Mouse (Mus musculus) liver, embryonic 14.5 days (tissue): ENCODE data around the gene Mecp2. TPM values are rescaled to one million over a fixed set of nuclear protein-coding genes. Genes with fewer than 3 reads are reported as not detected.
A peak's percentile ranks its signal among the peaks of the same experiment; 100 is the strongest.

ENCODE experiments used
- ATAC-seq: fragments of 200-750 bp; cut with Nextera tagmentation; 2 replicates; pipeline ENCODE4 v1.8.0; 2017; ENCODE audit warnings: moderate number of reproducible peaks, mild to moderate bottlenecking, moderate library complexity; ENCODE audit not compliant: insufficient read depth
- DNase-seq, 3 experiments: peaks; one replicate each; pipeline ENCODE4 v3.0.0-alpha.2; 2012 to 2013; ENCODE audit warnings: low read depth in 3 of 3, low spot score in 3 of 3
- H3K27ac ChIP-seq: fragments of 300-500 bp; sonication (generic); 2 replicates; pipeline ENCODE4 v1.5.1; 2014; ENCODE audit warnings: moderate library complexity, mild to moderate bottlenecking, control low read depth, inconsistent platforms
- H3K27me3 ChIP-seq: fragments of 300-500 bp; sonication (generic); 2 replicates; pipeline ENCODE4 v1.6.1; 2014; ENCODE audit warnings: mild to moderate bottlenecking, low read length, moderate library complexity; ENCODE audit not compliant: control insufficient read depth, insufficient read depth
- H3K36me3 ChIP-seq: fragments of 300-500 bp; sonication (generic); replicated peaks from 2 replicates; pipeline ENCODE4 v1.6.1; 2014; ENCODE audit warnings: low read depth; ENCODE audit not compliant: control insufficient read depth, insufficient read depth
- H3K4me1 ChIP-seq, 2 experiments: fragments of 200-500 bp in 1 of 2; fragments of 300-500 bp in 1 of 2; sonication (generic) in 1 of 2; replicated peaks; 2 replicates each; pipeline ENCODE4 v1.6.1; 2012 to 2014; ENCODE audit warnings: antibody characterized with exemption in 1 of 2, inconsistent platforms in 1 of 2, low read length in 1 of 2; ENCODE audit not compliant: control insufficient read depth in 2 of 2, insufficient read depth in 2 of 2
- H3K4me2 ChIP-seq: fragments of 300-500 bp; sonication (generic); 2 replicates; pipeline ENCODE4 v1.6.1; 2014; ENCODE audit warnings: low read depth, mild to moderate bottlenecking, control low read depth, moderate library complexity
- H3K4me3 ChIP-seq, 2 experiments: fragments of 200-500 bp in 1 of 2; fragments of 300-500 bp in 1 of 2; sonication (generic) in 1 of 2; 2 replicates each; pipeline ENCODE4 v1.5.1; 2012 to 2014; ENCODE audit warnings: low read depth in 2 of 2, low read length in 2 of 2, mild to moderate bottlenecking in 2 of 2, control low read depth in 1 of 2, inconsistent platforms in 1 of 2, moderate library complexity in 1 of 2; ENCODE audit not compliant: insufficient read depth in 1 of 2
- H3K9ac ChIP-seq: fragments of 300-500 bp; sonication (generic); replicated peaks from 2 replicates; pipeline ENCODE4 v1.6.1; 2014; ENCODE audit warnings: mild to moderate bottlenecking, control low read depth, moderate library complexity
- H3K9me3 ChIP-seq: fragments of 300-500 bp; sonication (generic); 2 replicates; pipeline ENCODE4 v1.6.1; 2016; ENCODE audit warnings: low read length, mixed read lengths; ENCODE audit not compliant: control insufficient read depth
- CTCF ChIP-seq: IDR thresholded peaks from 2 replicates; pipeline ENCODE4 v1.5.1; 2016; ENCODE audit warnings: antibody characterized with exemption, low read depth, control low read depth
- EP300 ChIP-seq: IDR thresholded peaks from 2 replicates; pipeline ENCODE4 v1.6.1; 2016; ENCODE audit warnings: antibody characterized with exemption, low read depth
- WGBS: fragments of 180-500 bp; shearing (Covaris S2); extraction: QIAGEN DNeasy Blood & Tissue Kit; methylation state at CpG from one replicate; pipeline ENCODE4 v1.1.7; 2014; ENCODE audit not compliant: insufficient replicate concordance; 5-methylcytosine and 5-hydroxymethylcytosine counted together
- polyA plus RNA-seq, 2 experiments: library from polyadenylated mRNA; depleted of rRNA in 1 of 2; stranded (reverse) in 1 of 2; unstranded in 1 of 2; fragments of >200 nt; fragmentation: Nextera tagmentation in 1 of 2; extraction: Ambion mirVana in 1 of 2; gene quantifications; 2 replicates each; pipeline versions ENCODE4 v1.2.1 to v1.2.3; 2012 to 2014

Mecp2 gene
- polyA plus RNA-seq, 2 experiments = 3.2 to 4.4 TPM

- ATAC-seq (peak; percentile 50; the same call in 1 of the 2 replicates), DNase-seq (peak; percentile 17 to 42 (median 35))
- H3K4me1 ChIP-seq = no peaks in the 10 kb centered on the region
- TF ChIP-seq EP300 = no peak
- peak; percentile 77 for TF ChIP-seq CTCF
- H3K9ac ChIP-seq = peak overlapping the region; percentile 34; the same call in 1 of the 2 replicates
- H3K9me3 ChIP-seq = no peaks in the 10 kb centered on the region
- 11% methylated on average over 10 of the region's 10 CpGs for WGBS
- no peaks in the 10 kb centered on the region for H3K27me3 ChIP-seq
- H3K36me3 ChIP-seq = no peaks in the 10 kb centered on the region
- peak overlapping the region; percentile 50 for H3K4me2 ChIP-seq
- no peak overlapping the region for H3K27ac ChIP-seq
- H3K4me3 ChIP-seq = peak overlapping the region; percentile 44 to 83
Observed at GRCm38 (mm10) chrX:74115511-74115910, 19.7 kb downstream of the Mecp2 start.

GRCm38 (mm10) chrX:74114036-74114435 is 21.1 kb downstream of the Mecp2 start:
- Histone ChIP-seq H3K4me2 (no peak overlapping the region), H3K27ac (no peak overlapping the region), H3K36me3 (no peaks in the 10 kb centered on the region), H3K4me3 (no peak overlapping the region), H3K27me3 (no peaks in the 10 kb centered on the region), H3K4me1 (no peaks in the 10 kb centered on the region), H3K9ac (no peak overlapping the region), H3K9me3 (no peaks in the 10 kb centered on the region)
- no peak for TF ChIP-seq EP300
- no peak for TF ChIP-seq CTCF
- no peak for ATAC-seq
- DNase-seq = no peak

DNA sequence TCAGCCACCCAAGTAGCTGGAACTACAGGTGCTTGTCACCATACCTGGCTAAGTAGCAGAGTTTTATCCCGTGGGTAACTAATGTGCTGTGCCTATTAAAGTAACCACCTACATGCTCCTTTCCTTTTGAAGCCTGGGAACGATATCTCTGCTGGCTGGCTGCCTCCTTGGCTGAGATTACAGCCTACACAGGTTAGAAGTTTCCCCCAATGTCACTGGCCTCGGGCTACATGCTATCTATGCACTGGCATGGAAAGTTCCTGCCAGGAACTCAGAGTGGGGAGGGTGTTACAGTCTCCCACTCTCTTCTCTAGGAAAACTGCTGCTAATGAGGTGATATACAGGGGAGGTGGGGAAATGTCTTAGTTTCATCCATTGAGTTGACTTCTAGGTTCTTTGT is 26.4 kb downstream of the Mecp2 start:
- Histone ChIP-seq H3K9me3 (no peaks in the 10 kb centered on the region), H3K27me3 (no peaks in the 10 kb centered on the region), H3K9ac (no peak overlapping the region), H3K36me3 (no peaks in the 10 kb centered on the region), H3K27ac (no peak overlapping the region), H3K4me3 (no peak overlapping the region), H3K4me1 (no peaks in the 10 kb centered on the region), H3K4me2 (no peak overlapping the region)
- no peak for TF ChIP-seq CTCF
- no peak for TF ChIP-seq EP300
- no peak for DNase-seq
- ATAC-seq = no peak
- WGBS = 22% methylated on average over 3 of the region's 3 CpGs

- 32% methylated on average over 2 of the region's 2 CpGs for WGBS
Observed at GRCm38 (mm10) chrX:74105916-74106315, 29.2 kb downstream of the Mecp2 start.

GRCm38 (mm10) chrX:74103457-74104188 is 31.5 kb downstream of the Mecp2 start:
- no peak for DNase-seq
- no peak for ATAC-seq
- H3K27me3 ChIP-seq = no peaks in the 10 kb centered on the region
- no peaks in the 10 kb centered on the region for H3K9me3 ChIP-seq
- H3K36me3 ChIP-seq = no peaks in the 10 kb centered on the region
- H3K9ac ChIP-seq = no peak overlapping the region
- H3K4me2 ChIP-seq = no peak overlapping the region
- no peak overlapping the region for H3K27ac ChIP-seq
- 37% methylated on average over 4 of the region's 4 CpGs for WGBS
- no peaks in the 10 kb centered on the region for H3K4me1 ChIP-seq
- TF ChIP-seq CTCF = no peak
- TF ChIP-seq EP300 = no peak
- no peak overlapping the region for H3K4me3 ChIP-seq

More at GRCm38 (mm10) chrX:74105916-74106315, 29.2 kb downstream of the Mecp2 start:
- TF ChIP-seq CTCF = no peak
- TF ChIP-seq EP300 = no peak
- H3K9ac ChIP-seq = no peak overlapping the region
- no peak overlapping the region for H3K4me2 ChIP-seq
- ATAC-seq (no peak), DNase-seq (no peak)
- no peak overlapping the region for H3K27ac ChIP-seq
- H3K4me3 ChIP-seq = no peak overlapping the region
- no peaks in the 10 kb centered on the region for H3K27me3 ChIP-seq
- no peaks in the 10 kb centered on the region for H3K4me1 ChIP-seq
- H3K36me3 ChIP-seq = no peaks in the 10 kb centered on the region
- no peaks in the 10 kb centered on the region for H3K9me3 ChIP-seq
